Mouse (Mus musculus) urinary bladder, adult 2 months (tissue): ENCODE data around the gene Ephb3. TPM values are rescaled to one million over a fixed set of nuclear protein-coding genes. Genes with fewer than 3 reads are reported as not detected.
A peak's percentile ranks its signal among the peaks of the same experiment; 100 is the strongest.

Experiments used
- DNase-seq: peaks from one replicate; pipeline ENCODE4 v3.0.0; 2022; ENCODE audit warnings: low spot score
- polyA plus RNA-seq: library from polyadenylated mRNA; depleted of rRNA; stranded (reverse); fragments of >200 nt; gene quantifications from 2 replicates; pipeline ENCODE4 v1.2.3, GENCODE M21; 2012

Ephb3 gene
- polyA plus RNA-seq, 1 experiment: 21.9 TPM

DNA sequence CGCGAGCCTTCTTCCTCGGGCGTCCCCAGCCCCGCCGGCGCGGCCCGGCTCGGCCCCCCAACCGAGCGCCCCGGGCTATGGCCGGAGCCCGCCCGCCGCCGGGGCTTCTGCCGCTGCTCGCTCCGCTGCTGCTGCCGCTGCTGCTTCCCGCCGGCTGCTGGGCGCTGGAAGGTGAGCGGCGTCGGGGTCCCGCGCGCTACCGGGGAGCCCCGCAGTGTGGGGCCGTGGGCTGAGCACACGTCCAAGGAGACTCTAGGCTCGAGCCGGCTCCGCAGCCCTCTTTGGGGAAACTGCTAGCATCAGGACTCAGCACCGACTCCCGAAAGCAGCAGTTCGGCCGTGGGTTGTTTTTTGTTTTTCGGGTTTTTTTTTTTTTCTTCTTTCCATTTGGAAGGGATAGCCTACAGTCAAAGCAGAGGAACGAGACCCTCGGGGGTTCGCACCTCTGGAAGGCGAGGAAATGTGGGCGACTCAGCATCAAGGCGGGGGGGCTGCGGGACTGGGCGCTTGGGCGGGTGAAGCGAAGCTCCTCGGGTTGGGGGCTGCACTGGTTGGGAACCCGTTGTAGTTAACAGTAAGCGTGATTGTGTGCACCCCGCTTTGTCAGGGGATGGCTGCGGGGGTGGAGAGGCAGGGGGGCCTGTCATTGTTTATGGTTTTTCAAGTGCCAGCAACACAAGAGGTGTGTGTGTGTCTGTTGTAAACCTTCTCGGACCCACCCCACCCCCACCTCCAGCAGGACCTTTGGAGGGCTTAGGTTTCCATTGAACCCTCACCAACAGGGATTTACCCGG, 735 bp downstream of the Ephb3 start:
- DNase-seq: no peak

DNA sequence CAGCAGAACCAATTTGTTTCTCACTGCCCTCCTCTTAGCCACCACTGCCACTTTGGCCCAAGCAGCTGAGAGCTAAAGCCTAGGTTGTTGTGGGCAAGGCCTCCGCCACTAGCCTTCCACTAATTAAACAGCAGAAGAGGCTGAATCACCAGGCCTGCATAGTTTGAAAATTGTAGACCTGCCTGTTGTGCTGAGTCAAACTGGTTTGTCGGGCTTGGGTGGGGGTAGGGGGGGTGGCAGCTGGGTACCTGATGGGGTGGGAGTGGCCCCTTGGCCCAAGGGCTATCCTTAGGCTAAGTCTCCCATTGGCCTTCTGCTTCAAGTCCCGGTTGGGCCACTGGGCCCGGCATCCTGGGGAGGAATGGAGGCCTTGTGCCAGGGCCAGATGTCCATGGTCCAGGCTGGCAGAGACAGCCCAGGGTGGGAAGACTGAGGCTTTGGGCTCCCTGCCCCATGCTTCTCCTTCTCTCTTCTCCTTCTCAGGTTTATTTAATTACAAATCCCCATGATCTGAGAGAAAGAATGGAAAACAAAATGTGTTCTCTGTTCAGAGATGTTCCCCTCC, 3.5 kb downstream of the Ephb3 start:
- no peak for DNase-seq

DNA sequence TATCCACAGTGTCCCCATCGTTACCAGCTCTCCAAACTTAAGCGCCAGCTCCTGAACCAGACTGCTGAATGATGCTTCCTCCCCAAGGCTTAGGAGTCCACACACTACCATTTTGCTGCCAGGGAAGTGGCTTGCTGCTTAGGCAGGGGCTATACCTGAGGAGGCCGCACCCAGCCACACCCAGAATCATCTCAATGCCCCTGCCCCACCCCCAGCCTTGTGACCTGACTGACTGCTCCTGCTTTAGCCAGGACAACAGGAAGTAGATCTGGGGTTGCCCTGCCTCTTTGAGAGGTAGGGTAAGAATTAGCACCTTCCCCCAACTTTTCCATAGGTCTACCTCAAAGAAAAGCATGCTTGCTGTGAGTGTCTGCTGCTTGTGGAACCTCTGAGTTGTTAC, 4.7 kb downstream of the Ephb3 start:
- no peak for DNase-seq

DNA sequence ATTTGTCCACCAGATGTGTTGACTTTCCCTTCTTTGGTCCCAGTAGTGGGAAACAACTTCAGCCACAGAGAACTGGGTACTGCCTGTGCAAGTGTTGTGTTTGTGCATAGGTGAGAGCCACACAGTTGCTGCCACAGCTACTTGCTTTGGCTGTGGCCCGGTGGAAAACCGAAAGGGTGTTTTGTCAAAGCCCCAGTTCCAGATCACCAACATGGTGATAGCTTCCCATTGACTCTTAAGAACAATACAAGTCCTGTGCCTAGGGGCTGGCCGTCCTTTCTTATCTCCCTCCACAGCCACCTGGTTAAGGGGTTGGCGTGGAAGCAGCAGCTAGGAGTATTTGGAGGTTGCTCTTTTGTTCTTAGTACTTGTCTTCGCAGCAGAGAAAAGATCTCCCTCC, 5.6 kb downstream of the Ephb3 start:
- DNase-seq: no peak

DNA sequence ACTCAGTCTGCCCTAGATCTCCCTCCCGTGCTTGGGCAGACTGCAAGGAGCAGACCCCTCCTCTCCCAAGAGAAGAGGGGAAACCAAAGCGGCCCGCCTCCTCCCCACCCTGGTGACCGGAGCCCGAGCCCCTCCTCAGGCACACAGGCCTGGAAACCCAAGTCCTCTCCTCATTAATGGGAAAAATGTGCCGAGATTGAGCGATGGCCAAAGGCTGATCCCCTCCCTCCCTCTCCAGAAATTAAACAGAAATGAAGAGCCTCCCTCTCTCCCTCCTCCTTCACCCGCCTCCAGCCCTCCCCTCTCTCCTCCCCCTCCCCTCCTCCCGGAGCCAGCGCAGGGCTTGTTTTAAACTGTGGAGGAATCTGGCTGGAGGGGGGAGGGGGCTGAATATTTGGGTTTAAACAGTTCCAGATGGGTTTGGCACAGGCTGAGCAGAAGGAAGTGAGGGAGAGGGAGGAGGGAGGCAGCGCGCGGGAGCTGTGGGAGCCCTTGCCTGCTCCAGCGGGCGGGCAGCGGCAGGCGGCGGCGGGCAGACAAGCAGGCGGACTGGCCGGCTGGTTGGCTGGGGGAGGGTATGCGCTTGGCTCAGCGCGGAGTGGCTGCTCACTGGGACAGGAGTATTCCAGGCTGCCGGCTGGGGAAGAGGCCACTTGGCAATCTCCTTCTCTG, 6.2 kb downstream of the Ephb3 start:
- DNase-seq: peak; percentile 71

DNA sequence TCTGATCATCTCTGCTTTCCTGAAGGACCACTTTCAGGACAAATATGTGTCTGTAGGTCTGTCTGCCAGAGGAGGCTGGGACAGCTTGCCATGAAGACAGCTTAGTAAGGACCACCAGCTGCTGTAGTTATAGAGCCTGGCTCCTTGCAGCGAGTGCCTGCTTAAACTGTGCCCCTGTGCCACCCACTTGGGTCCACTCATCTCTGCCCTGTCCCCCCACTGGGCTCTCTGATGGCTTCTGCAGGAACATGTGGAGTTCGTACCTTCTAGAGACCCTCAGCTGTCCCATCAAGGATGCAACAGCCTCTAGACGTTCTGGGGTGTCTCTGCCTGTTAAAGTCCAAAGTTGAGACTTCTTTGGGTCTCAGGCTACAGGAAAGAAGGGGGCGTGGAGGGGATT, 6.9 kb downstream of the Ephb3 start:
- DNase-seq: no peak

DNA sequence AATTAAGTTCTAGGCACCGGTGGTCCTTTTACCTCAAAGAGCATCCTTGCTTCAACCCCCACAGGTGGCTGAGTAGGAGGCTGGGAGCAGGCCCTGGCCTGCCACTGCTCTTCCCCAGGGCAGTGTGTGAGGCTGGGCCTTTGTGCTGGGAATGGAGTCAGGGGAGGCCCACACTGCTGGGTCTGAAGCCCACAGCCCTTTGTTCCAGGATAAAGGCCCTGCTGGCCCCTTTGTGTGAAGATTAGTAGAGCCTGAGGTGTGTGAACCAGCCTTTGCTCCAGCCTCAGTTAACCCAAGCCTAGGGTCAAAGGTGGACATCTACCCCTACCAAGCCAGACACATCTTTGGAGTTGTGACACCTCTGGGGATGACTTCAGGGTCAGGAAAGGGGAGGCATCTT, 7.8 kb downstream of the Ephb3 start:
- no peak for DNase-seq

DNA sequence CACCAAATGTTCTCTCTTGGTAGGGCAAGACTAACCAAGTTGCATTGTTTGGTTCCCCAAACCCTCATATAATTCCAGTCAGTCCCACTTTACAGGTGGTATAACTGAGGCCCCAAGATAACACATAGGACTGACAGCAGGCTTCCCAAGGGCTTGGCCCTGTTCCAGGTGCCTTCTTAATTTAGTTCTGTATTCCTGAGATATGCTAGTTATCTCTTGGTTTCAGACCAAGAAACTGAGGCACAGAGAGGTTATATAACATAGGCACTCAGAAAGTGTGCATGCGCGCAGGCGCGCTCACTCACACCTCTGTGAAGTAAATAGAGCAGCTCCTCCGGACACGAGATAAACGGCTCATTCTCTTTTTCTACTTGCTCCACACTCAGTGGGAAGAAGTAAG, 9.4 kb downstream of the Ephb3 start:
- DNase-seq: no peak

DNA sequence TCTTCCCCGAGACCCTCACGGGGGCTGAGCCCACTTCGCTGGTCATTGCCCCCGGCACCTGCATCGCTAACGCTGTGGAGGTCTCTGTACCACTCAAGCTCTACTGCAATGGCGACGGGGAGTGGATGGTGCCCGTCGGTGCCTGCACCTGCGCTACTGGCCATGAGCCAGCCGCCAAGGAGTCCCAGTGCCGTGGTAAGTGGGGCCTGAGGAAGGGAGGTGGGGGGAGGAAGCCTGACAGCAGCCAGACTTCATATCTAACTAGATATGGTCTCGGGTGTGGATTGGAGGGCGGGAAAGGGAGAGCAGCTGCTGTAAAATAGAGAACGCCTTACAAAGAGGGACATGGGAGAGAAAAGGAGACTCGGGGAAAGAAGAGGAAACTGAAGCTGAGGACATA, 10.2 kb downstream of the Ephb3 start:
- no peak for DNase-seq

DNA sequence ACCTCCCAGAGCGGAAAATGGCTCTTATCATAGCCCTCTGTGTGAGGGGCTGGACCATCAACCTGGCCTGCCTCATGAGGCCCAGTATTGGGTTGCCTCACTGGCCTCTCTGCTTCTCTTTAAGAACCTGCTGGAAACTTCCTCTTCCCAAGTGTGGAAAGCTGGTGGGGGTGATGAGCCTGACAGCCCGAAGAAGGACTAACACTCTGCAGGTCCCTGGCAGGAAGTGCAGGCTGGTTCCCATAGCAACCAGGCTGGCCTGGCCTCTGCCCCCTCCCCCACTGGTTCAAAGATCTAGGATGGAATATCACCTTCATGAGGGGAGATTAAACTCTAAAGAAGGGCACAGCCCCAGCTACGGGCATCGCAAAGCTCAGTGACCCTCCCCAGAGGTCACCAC, 11.5 kb downstream of the Ephb3 start:
- no peak for DNase-seq

DNA sequence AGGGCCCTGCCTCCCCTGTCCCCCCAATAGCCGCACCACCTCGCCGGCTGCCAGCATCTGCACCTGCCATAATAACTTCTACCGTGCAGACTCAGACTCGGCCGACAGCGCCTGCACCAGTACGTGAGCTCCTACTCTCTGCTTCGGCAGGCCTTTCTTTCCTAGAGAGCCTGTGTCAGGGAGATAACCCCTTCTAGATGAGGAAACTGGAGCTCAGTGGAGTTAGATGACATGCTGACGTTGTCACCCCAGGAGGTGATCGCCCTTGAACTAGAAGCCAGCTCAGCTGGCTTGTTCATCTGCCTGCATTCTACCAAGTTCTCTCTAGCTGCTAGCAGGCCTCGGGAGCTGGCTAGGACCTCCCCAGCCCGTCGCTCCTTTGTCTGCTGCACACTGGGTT, 12.7 kb downstream of the Ephb3 start:
- DNase-seq: no peak

DNA sequence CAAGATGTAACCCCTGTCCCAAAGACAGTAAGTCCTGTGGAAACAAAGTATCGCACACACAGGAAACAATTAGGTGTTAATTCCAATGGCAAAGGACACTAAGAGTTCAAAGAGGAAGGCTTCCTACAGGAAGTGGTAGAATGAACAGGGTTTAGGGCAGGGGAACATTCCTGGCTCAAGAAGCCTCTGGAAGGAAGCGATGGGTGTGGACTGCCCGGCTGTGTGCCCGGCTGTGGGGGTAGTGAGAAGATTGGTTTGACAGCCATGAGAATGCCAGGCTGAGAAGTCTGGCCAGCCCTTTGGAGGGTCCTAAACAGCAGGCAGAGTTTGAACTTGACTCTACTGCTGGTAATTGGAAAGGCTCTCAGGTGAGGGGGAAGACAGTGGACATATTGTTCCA, 15.1 kb downstream of the Ephb3 start:
- DNase-seq: no peak

DNA sequence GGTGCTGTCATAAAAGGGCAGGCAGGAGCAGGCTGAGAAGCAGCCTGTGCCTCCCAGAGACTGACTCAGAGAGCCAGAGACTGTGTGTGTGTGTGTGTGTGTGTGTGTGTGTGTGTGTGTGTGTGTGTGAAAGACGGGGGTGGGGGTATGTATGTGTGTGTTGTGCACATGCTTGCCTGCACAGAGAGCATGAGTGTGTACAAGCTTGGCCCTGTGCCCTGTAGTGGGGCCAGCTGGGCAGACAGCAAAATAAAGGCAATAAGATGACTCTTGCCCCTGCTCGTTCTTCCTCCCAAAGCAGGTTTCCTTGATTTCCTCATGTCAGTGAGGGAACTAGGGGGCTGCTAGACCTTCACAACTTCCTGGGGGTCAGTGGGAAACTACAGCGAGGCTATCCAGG, 18.5 kb downstream of the Ephb3 start:
- DNase-seq: no peak

DNA sequence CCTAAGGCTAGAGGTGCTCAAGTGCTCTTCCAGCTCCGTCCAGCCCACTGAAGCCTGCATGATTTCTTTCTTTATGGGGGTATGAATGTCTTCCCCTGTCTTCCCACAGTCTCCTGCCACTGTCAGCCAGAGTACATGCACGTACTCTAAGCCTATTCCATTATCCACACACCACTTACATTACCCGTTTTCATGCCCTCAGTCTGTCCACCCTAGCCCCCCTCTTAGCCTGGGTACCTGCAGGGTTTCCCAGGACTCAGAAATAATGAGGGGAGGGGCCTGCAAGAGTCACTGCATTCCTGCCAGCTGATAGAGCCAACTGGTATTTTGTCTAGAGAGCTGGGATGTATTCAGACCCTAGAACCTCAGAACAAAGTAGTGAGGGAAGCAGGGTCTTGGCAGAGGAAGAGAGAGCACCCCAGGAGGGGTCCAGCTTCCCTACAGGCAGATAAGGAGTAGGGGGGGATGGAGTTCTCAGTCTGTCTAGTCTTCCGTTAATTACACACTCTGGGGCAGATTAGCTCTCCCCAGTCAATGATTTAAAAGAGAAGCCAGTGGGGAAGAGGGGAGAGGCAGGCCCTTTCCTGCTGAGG, 20.2 kb downstream of the Ephb3 start:
- no peak for DNase-seq

DNA sequence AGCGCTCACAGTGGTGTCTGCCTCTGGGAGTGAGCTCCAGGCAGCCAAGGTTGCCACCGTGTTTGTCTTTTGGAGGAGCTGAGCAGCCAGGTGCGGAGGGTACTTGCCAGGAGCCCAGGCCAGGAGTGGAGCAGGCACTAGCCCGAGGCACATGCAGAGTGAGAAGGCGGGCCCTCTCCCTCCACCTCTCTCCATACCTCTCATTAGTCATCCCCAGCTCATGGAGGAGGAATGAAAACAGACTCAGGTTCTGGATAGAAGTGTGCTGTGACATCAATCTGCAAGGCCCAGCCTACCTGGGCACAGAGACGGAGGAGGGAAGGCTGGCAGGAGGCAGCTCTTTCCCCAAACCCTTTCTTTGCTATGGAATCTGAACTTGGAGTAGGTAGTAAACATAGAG, 22.1 kb downstream of the Ephb3 start:
- no peak for DNase-seq

DNA sequence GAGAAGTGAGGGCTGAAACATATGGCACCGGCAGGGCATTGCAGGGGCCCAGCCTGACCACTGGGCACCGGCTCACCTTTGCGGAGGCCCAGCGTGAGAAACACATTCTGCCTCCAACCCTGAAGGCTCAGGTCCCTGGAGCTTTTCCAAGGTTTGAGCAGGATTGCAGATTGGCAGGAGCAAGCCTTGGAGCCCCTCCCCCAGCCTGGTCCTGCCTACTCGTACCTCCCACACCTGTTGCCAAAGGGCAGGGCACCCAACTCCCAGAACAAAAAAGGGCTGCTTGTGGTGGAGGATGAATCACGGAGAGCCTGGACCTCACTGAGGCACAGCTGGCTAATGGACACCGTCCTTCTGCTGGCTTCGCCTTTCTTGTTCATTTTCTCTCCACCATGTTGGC, 30.6 kb downstream of the Ephb3 start:
- no peak for DNase-seq

DNA sequence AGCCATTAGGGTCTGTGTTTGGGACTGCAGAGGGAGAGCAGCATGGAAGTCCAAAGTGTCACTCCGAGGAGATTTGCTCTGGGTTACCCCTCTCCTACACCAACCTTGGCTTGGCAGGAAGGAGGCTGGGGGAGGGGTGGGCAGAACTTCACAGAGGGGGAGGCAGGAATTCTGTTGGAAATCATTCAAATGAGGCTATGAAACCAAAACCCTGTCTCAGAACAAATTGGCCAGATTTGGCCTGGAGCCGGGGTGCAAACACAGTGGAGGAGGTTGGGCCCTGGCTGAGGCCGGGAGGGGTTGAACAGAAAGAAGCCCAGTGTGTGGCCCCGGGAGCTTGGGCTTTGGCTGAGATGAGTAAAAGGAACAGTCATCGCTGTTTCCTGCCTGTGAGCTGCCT, 34.2 kb downstream of the Ephb3 start:
- no peak for DNase-seq

DNA sequence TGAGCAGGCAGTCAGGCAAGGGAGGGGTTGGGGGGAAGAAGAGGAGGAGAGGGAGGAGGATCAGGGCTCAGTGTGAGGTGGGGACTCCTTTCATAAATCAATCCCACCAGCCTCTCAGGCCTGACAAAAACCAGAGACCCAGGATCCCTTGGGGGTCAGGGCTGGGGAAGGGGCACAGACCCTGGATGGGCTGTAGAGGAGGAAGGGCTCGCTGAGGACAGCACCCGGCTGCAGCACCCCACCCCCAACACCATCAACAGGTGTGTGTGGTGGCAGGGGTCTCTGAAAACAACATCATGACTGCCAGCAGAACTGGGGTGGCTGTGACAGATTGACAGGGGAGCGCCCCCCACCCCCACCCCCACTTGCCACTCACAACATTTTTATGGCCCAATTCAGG, 36.0 kb downstream of the Ephb3 start:
- DNase-seq: no peak

DNA sequence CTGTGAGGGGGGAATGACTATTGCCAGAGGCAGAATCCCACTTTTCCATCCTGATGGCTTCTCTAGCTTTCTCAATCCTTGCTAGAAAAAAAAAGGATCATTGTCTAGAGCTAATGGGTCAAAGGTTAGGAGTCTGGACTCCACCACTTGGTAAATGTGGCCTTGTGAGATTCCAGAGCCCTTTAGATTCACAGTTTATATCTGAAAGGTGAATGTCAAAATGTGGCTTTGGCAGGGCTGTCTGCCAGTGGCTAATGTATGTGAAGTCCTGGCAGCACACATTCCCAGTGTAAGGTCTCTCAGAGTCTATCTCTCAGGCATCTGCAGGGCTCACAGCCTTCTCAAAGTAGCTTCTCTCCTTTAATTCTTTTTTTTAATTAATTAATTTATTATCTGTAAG, 36.5 kb downstream of the Ephb3 start:
- DNase-seq: no peak

DNA sequence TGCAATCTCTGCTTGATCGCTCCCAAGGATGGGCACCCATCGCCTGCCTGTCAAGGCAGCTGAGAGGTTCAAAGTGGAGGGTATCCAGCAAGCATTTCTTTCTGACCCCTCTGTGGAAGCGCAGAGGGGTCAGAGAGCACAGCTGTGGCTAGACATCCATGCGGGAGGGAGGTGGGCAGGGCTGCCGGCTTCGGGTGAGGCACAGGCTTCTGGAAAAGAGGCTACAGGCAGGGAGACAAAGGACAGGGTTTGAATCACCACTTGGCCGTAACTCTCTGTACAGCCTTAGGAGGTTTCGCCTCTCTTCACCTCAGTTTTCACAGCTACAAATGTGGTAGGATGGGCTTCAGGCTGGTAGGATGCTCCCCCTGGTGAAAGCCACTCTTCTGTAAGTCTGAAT, 38.4 kb downstream of the Ephb3 start:
- no peak for DNase-seq

DNA sequence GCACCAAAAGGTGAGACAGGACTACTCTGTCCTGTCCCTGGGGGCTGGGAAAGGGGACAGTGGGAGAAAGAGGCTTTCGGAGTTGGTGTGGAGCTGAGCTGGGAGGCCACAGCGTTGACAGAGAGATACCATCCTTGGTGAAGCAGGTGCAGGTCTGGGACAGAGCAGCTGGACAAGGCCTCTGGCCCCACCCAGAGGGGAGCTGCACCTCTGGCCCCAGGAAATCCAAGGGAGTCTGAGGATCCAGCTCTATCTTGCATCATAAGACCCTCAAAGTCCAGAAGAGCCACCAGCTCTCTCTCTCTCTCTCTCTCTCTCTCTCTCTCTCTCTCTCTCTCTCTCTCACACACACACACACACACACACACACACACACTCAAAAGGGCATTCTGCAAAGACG, 40.2 kb downstream of the Ephb3 start:
- no peak for DNase-seq

DNA sequence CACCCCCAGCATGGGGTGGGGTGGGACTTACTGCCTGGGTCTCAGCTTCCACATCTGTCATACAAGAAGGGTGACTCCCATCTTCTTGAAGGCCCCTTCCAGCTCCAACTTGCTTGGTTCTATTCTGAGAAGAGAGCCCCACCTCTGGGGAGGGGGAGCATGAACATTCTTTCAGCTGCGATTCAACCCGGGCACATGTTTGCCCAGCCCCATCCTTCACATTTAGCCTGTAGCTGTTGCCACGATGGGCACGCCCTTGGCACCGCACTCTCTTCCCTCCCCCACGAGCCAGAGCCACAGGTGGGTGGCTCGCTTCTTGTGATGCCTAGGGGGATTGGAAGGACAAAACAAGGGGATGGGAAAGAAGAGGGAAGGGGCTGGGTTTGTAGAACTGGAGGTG, 40.8 kb downstream of the Ephb3 start:
- DNase-seq: no peak

DNA sequence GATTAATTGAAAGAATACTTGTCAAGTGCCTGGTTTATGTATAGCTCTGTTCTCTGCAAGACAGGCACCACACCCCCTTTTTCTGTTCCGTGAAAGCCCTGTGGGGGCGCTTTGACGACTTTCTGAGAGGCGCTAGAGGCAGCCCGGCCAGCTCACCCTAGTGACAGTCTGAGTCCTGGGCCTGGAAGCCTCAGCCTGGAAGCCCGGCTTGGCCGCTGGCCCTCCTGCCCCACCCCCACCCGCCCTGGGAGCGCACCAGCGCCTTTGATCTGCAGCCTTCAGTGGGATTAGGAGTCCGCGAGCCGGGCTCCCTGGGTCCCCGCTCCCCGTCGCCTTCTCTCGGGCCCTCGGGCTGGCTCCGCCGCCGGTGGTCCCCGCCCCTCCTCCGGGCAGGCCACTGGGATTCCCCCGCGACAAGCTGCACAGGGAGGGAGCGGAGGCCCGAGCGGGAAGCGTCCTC, 41.4 kb downstream of the Ephb3 start:
- peak; percentile 59 for DNase-seq
